Mouse (Mus musculus) spleen, postnatal 4 days (tissue): ENCODE results near the gene Olfr503.
A peak's percentile ranks its signal among the peaks of the same experiment; 100 is the strongest.
"Not testable (repeated sequence)": the region's sequence is repeated elsewhere in the genome, so short reads cannot be mapped to it uniquely, and the experiment has no call there.

Experiments
- DNase-seq, 2 experiments: peaks; one replicate each; pipeline ENCODE4 v3.0.0; 2022; ENCODE audit warnings: low spot score in 2 of 2

Olfr503 gene

DNA sequence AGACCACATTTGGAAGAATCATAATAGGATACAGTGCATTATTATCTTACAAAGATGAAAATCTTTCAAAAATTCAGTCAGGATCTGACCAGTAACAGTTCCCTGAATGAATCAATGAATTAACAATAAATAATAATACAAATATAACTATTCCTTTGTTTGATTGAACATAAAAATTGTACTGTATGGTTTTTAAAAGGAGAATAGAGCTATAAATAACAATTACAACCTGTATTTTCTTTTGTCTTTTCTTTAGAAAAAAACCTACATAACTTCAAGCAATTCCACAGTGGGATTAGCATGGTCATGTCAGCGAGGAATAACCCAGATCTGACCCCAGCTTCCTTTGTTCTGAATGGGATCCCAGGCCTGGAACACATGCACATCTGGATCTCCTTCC lies at the start of gene Olfr503:
Olfr503 (plus strand) TSS at position 301 of the 400 bp plus-strand sequence.
- DNase-seq: not testable (repeated sequence)

DNA sequence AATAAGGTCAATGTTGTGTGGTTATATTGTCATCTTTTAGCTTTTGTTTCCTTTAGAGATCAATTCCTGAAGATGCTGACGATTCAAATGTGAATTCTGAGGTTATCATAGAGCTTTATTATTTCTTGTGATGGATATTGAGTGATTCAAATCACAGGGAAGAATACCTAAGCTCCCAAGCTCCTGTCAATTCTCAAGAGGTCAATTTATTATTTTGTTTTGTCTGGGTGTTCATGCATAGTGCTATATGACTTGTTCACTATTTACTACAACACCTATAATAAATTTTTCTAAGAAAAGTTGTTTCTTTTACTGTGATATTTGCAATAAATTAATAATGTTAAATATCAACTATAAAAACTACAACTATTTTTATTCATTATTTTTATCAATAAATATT lies 19.4 kb upstream of the Olfr503 start, which contains the start of gene Olfr502:
Olfr502 (minus strand) TSS at position 101 of the 400 bp plus-strand sequence.
- DNase-seq: no peak

- DNase-seq: peak in 1 of 2 experiments; percentile 50
Measured at GRCm38 (mm10) chr7:108542416-108542815, 1.9 kb upstream of the Olfr503 start.

DNA sequence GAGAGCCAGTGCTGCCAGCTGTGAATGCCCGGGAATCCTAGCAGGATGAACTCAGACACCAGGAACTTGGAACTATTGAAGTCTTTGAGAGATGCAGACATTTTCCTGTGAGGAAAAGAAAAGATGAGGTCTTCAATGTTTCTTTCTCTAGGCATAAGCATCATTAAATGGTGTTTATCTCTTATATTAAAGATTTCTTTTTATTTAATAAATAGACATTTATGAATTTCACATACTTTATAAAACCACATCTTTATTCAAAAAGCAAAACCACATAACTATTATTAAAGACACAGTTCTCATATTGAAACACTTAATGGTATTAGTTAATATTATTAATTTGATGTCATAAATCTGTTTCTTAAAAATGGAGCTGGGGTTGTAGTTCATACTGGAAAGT lies 21.4 kb downstream of the Olfr503 start, which contains the start of gene Olfr504:
Olfr504 (minus strand) TSS at position 101 of the 400 bp plus-strand sequence.
- DNase-seq: no peak

DNA sequence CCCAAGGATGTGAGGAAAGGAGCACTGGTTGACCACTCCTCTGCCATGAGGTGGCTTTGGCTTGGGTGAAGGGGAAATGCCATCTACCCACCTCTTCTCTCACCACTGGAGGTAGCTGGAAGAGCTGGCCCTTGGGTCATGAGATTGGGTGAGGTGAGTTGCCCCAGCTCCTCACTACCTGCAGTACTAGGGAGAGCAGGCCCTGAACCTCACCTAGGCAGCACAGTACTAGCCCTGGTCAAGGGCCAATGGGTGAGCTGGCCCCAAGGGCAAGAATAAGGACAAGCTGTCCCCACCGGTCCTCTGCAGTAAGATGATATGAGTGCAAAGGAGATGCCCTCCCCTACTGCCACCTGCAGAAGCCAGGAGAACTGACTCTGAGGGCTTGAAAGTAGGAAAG lies 45.5 kb downstream of the Olfr503 start:
- no peak for DNase-seq
